Mouse (Mus musculus) c-Kit-positive CD71-positive TER-119-negative erythroid progenitor cells, embryonic 14.5 days (primary cell): ENCODE data around the gene Olfr1357.
"Not testable (repeated sequence)": the region's sequence is repeated elsewhere in the genome, so short reads cannot be mapped to it uniquely, and the experiment has no call there.

Source experiments
- DNase-seq: peaks from one replicate; pipeline ENCODE4 v3.0.0-alpha.2; 2013; ENCODE audit warnings: low read depth

Gene Olfr1357

DNA sequence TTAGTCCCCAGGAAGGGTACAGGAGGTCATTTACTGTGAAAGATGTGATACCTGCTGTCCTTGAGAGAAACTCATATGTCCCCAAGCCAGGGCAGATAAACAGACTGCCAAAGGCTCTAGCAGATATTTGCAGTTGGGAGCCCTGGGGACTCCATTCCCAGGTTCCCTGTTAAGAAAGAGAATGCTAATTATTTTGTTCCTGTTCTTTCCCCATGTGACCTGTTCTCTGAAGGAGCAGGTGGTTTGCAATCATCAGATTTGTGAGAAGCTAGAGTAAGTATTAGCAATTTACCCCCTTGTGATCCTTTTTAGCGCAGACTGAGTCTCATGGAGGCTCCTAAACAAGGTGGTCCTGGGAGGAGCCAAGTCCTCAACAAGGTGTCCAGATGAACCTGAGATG lies at the start of gene Olfr1357:
Olfr1357 (minus strand) TSS at position 101 of the 400 bp plus-strand sequence.
- DNase-seq = no peak

DNA sequence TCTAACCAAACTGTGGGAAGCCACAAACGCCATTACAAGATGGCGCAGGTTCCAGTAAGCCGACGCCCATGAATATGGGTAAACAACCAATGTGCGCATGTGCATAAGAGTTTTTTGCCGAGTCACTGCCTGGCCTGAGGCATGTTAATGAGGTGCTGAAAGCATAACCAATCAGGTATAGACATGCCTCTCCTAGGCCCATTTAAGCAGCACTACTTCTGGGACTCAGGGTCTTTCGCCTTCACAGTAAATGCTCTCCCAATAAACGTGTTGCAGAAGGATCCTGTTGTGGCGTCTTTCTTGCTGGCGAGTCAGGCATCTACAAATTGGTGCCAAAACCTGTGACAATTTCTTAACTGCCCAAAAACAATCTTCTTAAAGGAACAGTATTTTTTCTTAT lies 48.8 kb upstream of the Olfr1357 start:
- not testable (repeated sequence) for DNase-seq

DNA sequence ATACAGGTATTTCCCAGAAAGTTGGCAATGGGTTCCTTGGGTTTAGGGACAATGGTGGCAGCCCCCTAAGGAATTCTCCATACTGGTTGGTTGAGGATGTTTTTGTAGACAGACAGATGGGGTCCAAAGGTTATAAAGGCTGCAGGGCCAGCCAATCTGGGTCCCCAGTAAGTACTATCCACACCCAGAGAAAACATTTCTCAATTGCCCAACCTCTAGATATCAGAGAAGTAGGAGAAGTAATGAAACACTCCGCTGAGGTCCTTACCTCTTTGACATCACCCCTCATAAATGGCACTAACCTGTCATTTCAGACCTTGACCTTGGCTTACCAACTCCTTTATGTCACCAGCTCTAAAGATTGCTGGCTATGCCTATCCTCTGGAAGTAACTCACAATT lies 46.7 kb upstream of the Olfr1357 start:
- DNase-seq = no peak

DNA sequence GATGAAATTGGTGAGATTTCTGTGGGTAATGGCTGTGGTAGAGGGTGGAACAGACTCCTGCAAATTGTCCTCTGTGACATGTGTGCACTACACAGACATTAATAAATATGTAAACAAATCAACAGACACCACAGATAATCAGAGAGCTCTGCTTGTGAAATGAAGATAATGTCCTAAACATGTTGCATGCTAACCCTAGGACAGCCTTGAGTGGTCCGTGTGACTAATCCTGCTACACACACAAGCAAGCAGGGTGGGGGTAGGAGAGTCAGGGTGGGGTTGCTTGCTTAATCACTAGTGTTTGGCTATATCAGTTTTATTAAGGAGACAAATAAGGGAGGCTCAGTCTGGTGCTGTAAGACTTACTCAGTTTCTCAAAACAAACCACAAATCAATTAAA lies 43.3 kb upstream of the Olfr1357 start:
- no peak for DNase-seq

DNA sequence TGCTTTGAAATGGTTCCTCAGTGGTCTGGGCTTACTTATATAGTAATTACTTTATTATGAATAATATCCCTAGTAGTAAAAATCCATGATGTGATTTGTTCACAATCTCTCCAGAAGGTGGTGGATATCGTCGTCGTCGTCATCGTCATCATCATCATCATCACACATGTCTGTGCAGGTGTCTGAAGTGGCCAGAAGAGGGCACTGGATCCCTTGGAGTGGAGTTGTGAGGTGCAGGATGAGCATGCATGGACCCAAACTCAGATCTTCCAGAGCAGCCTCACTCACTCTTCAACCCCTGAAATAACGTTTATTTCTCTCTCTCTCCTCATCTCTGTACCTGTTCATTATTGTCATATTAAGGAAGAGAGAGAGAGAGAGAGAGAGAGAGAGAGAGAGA lies 14.4 kb upstream of the Olfr1357 start:
- DNase-seq = no peak

DNA sequence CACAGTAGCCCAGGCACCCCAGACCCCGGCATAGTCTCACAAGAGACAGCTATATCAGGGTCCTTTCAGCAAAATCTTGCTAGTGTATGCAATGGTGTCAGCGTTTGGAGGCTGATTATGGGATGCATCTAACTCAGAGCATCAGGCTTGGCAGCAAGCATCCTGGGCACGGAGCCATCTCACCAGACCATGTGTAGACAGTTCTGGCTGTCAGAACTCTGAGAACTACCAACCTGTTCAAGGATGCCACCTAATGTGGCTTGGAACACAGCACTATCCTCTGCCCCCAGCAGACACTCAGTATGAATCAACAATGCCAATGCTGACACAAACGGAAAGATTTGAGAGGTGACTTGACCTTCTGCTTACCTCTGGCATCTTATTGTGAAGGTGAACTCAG lies 12.3 kb upstream of the Olfr1357 start:
- DNase-seq = no peak

DNA sequence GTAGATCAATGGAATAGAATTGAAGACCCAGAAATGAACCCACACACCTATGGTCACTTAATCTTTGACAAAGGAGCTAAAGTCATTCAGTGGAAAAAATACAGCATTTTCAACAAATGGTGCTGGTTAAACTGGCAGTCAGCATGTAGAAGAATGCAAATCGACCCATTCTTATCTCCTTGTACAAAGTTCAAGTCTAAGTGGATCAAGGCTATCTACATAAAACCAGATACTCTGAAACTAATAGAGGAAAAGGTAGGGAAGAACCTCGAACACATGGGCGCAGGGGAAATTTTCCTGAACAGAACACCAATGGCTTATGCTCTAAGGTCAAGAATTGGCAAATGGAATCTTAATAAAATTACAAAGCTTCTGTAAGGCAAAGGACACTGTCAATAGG lies 5.3 kb upstream of the Olfr1357 start:
- not testable (repeated sequence) for DNase-seq

DNA sequence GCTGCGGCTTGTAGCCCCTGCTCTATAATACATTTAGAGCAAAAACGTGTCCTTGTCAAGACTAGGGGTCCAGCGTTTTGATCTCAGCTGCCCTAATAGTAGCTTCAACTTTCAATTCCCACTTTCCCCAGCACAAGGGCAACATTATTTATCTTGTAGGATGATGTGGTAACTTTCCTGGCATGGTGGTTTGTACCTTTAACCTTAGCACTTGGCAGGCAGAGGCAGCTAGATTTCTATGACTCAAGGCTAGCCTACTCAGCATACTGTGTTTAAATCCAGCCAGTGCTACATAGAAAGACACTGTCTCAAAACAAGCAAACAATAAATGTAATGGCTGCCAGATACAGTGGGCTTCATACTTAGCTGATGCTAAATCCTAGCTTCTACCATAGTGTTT lies 10.3 kb downstream of the Olfr1357 start:
- no peak for DNase-seq

DNA sequence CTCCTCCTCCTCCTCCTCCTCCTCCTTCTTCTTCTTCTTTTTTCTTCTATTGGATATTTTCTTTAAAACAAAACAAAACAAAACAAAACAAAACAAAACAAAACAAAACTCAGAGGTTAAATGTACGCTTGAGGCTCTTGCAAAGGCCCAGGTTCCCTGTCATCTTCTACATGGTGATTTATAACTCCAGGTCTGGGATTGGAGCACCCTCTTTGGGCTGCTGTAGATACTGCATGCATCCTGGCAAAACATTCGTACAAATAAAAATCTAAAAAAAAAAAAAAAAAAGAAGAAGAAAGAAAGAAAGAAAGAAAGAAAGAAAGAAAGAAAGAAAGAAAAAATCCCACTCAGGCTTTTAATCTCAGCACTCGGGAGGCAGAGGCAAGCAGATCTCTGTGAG lies 12.8 kb downstream of the Olfr1357 start:
- no peak for DNase-seq

DNA sequence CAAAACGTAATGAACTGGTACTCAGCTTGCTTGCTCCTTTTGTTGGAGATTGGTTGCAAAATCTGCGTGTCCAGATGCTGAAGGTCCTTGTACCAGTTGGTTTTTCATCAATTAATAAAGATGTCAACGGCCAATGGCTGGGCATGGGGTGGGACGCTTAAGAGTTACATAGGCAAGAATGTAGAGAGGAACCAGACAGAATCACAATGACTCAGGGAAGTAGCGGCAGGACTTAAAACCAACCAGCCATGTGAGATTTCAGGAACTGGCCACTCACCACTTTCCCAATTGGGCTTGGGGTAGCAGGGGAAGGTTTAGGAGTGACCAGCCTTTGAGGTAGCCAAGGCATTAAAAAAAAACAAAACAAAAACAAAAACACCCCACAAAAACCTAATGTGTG lies 18.0 kb downstream of the Olfr1357 start:
- no peak for DNase-seq

DNA sequence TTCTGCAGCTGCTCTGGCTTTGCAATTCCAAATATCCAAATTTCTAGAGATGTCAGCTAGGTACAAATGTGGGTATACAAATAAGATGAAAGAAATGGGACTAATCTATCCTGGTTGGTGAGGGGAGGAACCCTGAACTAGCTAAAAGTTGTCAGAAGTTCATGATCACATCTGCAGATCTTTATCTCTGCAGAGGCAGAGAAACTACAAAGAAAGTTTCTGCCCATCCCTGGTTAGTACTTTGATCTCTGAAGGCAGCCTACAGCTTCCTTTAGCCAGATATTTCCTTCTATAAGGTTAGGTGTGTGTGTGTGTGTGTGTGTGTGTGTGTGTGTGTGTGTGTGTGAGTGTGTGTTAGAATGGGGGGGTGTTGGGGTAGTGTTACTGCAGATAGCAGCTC lies 23.3 kb downstream of the Olfr1357 start:
- no peak for DNase-seq

DNA sequence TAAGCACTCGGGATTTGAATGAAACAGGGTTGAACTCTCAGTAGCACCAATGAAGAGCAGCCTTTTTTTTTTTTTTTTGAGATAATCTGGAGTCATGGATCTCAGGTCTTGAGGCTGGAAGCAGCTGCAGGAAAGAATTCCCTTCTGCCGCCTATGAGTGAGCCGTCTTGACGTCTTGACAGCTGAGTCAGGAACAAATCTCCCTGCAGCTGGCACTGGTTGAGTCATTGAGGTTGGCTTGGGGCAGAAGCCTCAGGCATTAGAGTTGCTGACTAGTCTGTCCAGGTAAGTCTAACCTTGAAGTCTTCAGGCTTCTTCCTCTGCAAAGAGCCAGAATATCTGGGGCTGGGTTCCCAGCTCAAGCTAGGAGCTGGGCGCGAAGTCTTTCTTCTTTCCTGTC lies 23.7 kb downstream of the Olfr1357 start:
- DNase-seq = no peak

DNA sequence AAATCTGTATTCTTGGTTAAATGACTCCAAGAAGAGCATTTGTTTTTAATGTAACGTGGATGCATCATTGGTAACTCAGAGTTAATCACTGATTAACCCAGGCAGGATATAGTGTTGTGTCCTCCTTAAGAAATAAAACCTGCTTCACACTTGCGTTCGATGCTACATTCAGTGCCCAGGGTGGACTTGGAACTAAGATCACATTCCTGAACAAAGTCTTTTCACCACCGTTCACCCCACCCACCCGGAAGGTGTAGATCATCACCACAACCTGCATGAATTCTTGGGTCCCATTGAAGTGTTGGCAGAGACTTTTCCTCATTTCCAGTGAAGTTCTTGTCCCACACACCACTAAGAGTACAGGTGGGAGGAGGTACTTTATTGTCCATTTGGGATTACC lies 24.1 kb downstream of the Olfr1357 start:
- DNase-seq = no peak

DNA sequence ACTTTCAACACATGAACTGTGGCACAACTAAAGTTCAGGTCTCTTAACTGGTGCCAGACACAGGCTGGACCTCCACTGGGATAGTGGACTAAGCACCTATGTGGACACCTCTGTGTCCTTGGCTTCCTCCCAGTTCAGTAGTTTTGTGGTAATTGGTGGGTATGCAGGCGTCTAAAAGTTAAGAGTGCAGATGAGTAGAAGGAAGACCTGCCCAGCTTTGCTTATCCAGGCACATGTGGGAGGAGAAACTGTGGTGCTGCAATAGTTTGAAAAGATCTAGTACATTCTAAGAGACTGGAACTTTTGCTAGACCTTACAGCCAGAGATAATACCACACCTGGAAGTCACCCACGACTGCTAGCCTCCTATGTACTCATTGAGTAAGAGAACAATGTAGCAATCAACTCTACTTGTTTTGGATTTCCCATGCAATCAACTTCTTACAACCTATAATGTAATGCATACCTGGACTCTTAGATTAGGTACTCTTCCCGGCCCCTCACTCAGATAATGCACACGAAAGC lies 25.0 kb downstream of the Olfr1357 start:
- DNase-seq = no peak

DNA sequence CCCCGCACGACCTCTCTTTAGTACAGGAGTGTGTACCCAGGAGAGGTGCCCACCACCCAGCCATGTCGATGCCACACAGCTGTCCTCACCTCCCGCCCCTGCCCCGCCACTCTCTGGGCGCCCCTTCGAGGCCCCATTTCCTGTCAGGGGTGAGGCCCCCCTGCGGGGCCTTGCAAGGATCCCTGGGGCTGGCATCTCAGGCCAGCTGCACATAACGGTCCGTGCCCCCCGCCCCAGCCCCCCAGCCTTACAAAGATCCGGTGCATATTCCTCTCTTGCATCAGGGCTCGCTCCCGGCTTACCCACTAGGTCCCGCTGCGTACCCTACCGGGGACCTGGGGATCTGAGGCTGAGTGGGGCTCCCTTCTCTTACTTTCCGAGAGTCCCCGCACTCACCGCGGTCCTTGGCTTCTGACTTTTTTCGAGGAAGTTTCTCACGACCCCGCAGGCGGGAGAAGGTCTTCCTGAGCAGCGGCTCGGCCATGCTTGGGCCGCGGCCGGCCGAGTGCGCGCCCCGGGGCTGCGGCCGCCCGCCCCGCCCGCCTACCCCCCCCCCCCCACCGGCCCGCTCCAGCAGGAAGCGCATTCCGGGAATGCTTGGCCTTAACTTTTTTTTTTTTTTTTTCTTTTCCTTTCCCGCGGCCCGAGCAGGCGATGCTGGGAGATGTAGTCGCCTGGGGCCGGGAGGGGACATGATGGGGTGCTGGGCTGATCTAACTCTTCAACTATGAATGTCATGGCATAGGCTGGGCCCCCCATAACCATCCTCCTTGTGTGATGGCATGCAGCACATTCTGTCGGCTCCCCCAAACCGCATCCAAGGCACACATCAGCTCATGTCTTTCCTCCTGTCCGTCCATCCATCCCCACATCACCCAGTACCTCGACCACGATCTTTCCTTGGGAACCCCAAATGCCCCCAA lies 26.2 kb downstream of the Olfr1357 start, which contains the start of gene Syde1:
Syde1 (minus strand) TSS at position 559 of the 923 bp plus-strand sequence.
- DNase-seq = no peak

DNA sequence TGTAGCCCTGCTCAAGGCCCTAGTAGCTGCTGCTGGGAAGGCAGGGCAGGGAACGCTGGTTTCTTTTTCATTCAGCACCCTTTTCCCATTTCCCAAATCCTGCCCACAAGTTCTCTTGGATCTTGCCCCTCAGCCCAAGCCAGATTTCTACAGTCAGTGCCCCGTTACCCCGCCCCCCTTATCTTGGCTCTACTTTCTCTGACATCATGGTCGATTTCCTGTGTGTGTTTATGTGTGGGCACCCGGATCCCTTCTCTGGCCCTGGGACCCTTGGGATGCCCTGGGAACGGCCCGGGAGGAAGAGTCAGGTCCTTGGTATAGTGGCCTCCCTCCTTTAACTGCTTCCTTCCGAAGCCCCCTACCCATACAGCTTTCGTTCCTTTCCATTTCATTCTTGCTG lies 27.1 kb downstream of the Olfr1357 start:
- no peak for DNase-seq

DNA sequence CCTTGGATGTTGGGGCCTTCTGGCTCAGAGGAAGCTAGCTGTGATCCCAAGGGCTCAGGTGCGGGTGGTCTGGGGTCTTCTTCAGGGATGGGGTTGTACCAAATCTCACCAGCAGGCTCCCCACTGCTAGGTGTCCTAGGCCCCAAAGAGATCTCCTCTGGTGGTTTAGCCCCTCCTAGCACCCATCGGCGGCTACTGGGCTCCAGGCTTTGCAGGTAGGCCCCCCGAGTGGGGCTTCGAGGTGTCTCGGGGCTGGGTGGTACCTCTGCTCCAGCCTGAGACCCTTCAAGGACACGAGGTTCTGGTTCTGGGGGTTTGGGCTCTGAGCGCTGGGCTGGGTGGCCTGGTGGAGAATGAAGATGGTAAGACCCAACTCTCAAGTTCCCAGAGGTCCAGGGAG lies 28.0 kb downstream of the Olfr1357 start:
- DNase-seq = no peak

DNA sequence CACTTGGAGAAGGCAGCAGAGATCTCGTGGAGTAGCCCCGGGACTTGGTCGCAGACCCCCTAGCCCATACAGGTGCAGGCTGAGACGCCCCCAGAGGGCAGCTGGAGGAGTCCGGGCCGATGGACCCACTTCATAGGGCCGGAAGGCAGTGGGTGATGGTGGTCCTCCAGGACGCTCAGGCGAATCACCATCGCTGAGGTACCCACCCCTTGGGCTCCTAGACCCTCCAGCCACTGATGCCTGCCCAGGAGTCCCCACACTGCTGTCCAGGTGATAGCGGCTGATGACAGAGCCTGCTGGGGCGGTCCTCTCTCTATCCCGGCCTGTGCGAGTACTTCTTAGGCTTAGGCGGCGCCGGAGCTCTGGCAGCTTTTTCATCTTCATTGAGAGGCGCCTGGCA lies 28.6 kb downstream of the Olfr1357 start:
- no peak for DNase-seq

DNA sequence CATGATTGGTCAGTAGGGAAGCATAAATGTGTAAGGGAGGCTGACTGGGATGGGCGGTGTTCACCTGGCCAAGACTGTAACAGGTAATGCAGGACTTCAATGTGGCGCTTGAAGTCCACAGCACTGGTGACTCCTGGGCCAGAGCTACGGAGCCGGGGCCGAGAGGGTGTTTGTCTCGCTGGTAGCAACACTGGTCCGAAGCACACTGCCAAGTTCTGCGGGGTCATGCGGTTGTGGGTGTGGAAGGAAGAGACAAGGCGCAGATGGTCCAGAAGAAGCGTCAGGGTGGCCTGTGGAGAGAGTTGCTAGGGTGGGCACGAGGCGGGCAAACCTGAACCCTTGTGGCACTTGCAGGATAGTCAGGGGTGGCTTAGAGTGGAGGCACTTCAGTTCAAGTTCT lies 31.8 kb downstream of the Olfr1357 start:
- no peak for DNase-seq

DNA sequence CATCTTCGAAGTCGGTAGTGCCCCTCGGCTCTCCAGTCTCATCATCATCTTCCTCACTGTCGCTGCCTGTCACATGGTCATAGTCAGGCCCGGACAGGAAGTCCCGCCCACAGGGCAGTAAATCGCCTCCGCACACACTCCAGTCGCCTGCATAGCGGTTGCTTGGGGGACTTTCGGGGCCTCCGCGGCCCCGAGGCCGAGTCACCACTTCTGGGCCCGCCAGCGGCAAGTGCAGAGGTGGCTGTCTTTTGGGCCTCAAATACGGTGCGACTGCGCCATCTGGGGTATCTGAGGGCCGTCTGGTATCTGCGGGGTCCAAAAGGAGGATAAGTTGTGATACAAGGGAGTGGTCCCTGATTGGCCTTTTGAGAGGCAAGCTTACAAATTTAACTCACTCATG lies 32.3 kb downstream of the Olfr1357 start:
- DNase-seq = no peak

DNA sequence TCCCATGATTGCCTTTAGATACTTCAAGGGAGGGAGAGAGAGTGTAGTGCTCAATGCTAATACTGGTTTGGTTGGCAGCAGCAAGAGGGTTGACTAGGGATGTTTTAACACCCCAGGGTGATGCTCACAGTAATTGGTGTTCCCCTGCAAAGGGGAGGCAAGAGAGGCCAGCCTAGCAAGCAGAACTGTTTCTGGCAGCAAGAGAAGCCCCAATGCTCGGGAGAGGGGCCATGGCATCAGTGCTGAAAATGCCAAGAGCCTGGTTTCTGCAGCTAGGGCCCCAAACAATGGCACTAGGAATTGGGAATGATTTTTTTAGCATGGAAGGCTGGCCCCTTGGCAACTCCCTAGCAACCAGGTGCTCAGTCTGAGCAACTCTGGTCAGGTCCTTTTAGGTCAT lies 32.9 kb downstream of the Olfr1357 start:
- no peak for DNase-seq

DNA sequence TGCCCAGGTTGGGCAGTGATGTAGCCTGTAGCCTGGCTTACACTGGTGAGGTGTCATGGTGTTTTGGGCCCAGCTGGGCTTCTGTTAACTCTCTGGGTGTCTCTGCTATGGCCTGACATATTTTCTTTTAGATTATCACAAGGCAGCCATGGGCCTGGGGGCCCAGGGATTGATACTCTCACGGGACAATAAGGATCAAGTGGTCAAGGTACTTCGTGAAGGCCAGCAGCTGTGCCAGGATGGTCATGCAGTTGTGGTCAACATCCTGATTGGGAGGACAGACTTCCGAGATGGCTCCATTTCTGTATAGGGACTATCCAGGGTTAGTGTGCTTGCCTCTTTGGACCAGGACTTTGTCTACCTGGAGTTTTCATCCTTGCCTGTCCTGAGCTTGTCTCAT lies 33.9 kb downstream of the Olfr1357 start:
- no peak for DNase-seq

DNA sequence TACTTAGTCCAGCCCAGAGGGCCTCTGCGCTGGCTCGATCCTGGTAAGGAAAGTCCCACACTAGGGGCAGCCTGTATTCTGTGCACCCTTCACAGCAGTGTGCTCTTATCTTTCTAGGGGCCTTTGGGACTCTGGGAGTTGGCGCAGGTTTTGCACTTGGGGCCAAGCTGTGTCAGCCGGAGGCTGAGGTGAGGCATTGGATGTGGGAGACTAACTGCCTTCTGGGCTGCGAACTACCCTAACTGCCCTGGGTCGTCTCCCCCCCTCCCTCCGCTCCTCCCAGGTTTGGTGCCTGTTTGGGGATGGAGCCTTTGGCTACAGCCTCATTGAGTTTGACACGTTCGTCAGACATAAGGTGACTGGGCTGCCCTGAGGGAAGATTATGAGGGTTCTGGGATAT lies 34.5 kb downstream of the Olfr1357 start:
- no peak for DNase-seq

DNA sequence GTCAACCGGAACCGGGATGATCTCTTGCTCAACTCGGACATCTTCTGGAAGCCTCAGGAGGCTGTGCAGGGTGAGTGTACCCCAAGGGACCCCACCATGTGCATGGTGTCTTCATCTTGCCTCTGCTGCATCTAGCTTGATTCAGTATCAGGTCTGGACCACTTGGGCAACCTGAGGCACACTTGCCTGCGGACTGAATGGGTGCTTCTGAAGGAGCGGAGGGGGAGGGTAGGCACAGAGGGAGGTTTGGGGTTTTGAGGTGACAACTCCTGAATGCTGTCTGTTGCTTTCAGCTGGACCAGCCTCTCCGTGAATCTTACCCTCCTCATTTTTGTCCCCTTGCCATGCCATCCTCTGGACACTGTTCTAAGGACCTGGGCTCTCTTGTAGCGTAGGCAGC lies 36.8 kb downstream of the Olfr1357 start:
- no peak for DNase-seq
